Mouse (Mus musculus): Measurements from ENCODE around the gene Acvr1b. TPM values are rescaled to one million over a fixed set of nuclear protein-coding genes. Genes with fewer than 3 reads are reported as not detected.

The Acvr1b gene
- polyA plus RNA-seq, 1 experiment = 3.8 TPM

DNA sequence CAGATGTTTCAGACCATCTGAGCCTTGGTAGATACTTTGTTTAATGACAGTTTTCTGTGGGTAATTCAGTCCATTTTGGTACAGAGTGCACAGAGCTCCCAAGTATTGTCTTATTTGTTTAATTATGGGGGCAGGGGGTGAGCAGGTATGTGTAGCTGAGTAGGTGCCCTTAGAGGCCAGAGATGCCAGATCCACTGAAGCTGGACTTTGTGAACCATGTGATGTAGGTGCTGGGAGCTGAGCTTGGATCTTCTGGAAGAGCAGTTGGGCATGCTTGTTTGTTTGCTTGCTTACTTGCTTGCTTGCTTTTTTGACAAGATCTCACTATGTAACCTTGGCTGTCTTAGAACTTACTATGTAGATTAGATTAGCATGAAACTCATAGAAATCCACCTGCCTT, 23.1 kb downstream of the Acvr1b start:
- H3K4me3 ChIP-seq (ENCODE audit: insufficient read depth, poor library complexity, severe bottlenecking) = no peak overlapping the region
- TF ChIP-seq CTCF (IDR thresholded peaks at IDR 0.05; ENCODE audit: control insufficient read depth, insufficient read depth, insufficient read length) = no peak
- TF ChIP-seq FOSL1 (IDR thresholded peaks at IDR 0.05; ENCODE audit: insufficient read depth, low read length, poor library complexity, severe bottlenecking) = no peak
- TF ChIP-seq MAX (IDR thresholded peaks at IDR 0.05) = no peak
- TF ChIP-seq MYOD1 (IDR thresholded peaks at IDR 0.05; ENCODE audit: control insufficient read depth, insufficient read length, low read depth) = no peak
- no peak for TF ChIP-seq MYOG (IDR thresholded peaks at IDR 0.05; ENCODE audit: control insufficient read depth, extremely low read depth, insufficient read length)
- no peak for TF ChIP-seq CEBPB (IDR thresholded peaks at IDR 0.05; ENCODE audit: low read depth)
- no peak for TF ChIP-seq USF1 (IDR thresholded peaks at IDR 0.05; ENCODE audit: low read depth)
- H3K36me3 ChIP-seq (ENCODE audit: control insufficient read depth, insufficient read depth) = no peaks in the 10 kb centered on the region
- H3K79me3 ChIP-seq (ENCODE audit: low read depth) = no peaks in the 10 kb centered on the region
- H3K27me3 ChIP-seq (ENCODE audit: control insufficient read depth, insufficient read depth, insufficient read length) = no peaks in the 10 kb centered on the region
- H3ac ChIP-seq (ENCODE audit: control insufficient read depth, insufficient read length, low read depth) = no peak overlapping the region
- H3K79me2 ChIP-seq (ENCODE audit: control insufficient read depth, insufficient read depth) = no peaks in the 10 kb centered on the region

GRCm38 (mm10) chr15:101197497-101198179, 23.8 kb downstream of the Acvr1b start:
- Histone ChIP-seq H3K4me3 (ENCODE audit: insufficient read depth, poor library complexity, severe bottlenecking) (no peak overlapping the region), H3ac (ENCODE audit: control insufficient read depth, insufficient read length, low read depth) (no peak overlapping the region), H3K36me3 (ENCODE audit: control insufficient read depth, insufficient read depth) (no peaks in the 10 kb centered on the region), H3K79me3 (ENCODE audit: low read depth) (no peaks in the 10 kb centered on the region), H3K27me3 (ENCODE audit: control insufficient read depth, insufficient read depth, insufficient read length) (no peaks in the 10 kb centered on the region), H3K79me2 (ENCODE audit: control insufficient read depth, insufficient read depth) (no peaks in the 10 kb centered on the region)
- TF ChIP-seq MAX (IDR thresholded peaks at IDR 0.05) = no peak
- TF ChIP-seq CEBPB (IDR thresholded peaks at IDR 0.05; ENCODE audit: low read depth) = no peak
- no peak for TF ChIP-seq MYOD1 (IDR thresholded peaks at IDR 0.05; ENCODE audit: control insufficient read depth, insufficient read length, low read depth)
- TF ChIP-seq FOSL1 (IDR thresholded peaks at IDR 0.05; ENCODE audit: insufficient read depth, low read length, poor library complexity, severe bottlenecking) = no peak
- TF ChIP-seq USF1 (IDR thresholded peaks at IDR 0.05; ENCODE audit: low read depth) = no peak
- no peak for TF ChIP-seq MYOG (IDR thresholded peaks at IDR 0.05; ENCODE audit: control insufficient read depth, extremely low read depth, insufficient read length)
- no peak for TF ChIP-seq CTCF (IDR thresholded peaks at IDR 0.05; ENCODE audit: control insufficient read depth, insufficient read depth, insufficient read length)

DNA sequence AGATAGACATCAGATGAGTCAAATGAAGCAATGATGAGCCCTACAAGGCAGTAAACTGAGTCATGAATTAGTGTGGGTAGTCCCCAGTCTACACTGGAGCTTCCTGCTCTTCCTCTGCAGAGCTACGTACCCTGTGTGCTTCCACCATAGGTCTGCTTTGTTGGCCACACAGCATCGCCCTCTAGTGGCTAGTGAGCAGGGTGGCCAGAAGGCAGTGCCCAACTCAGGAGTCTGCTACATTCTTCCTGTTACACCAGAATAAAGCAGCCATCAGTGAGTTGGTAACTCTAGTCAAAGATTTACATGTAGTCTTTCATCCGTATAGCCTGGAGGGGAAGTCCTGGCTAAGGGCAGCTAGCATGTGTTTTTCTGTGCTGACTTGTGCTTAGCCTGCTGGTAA, 24.4 kb downstream of the Acvr1b start:
- Histone ChIP-seq H3ac (ENCODE audit: control insufficient read depth, insufficient read length, low read depth) (no peak overlapping the region), H3K36me3 (ENCODE audit: control insufficient read depth, insufficient read depth) (no peaks in the 10 kb centered on the region), H3K79me3 (ENCODE audit: low read depth) (no peaks in the 10 kb centered on the region), H3K4me3 (ENCODE audit: insufficient read depth, poor library complexity, severe bottlenecking) (no peak overlapping the region), H3K27me3 (ENCODE audit: control insufficient read depth, insufficient read depth, insufficient read length) (no peaks in the 10 kb centered on the region), H3K79me2 (ENCODE audit: control insufficient read depth, insufficient read depth) (no peaks in the 10 kb centered on the region)
- TF ChIP-seq USF1 (IDR thresholded peaks at IDR 0.05; ENCODE audit: low read depth) (no peak), MYOG (IDR thresholded peaks at IDR 0.05; ENCODE audit: control insufficient read depth, extremely low read depth, insufficient read length) (no peak), CEBPB (IDR thresholded peaks at IDR 0.05; ENCODE audit: low read depth) (no peak), MAX (IDR thresholded peaks at IDR 0.05) (no peak), CTCF (IDR thresholded peaks at IDR 0.05; ENCODE audit: control insufficient read depth, insufficient read depth, insufficient read length) (peak; percentile 96), MYOD1 (IDR thresholded peaks at IDR 0.05; ENCODE audit: control insufficient read depth, insufficient read length, low read depth) (no peak)

DNA sequence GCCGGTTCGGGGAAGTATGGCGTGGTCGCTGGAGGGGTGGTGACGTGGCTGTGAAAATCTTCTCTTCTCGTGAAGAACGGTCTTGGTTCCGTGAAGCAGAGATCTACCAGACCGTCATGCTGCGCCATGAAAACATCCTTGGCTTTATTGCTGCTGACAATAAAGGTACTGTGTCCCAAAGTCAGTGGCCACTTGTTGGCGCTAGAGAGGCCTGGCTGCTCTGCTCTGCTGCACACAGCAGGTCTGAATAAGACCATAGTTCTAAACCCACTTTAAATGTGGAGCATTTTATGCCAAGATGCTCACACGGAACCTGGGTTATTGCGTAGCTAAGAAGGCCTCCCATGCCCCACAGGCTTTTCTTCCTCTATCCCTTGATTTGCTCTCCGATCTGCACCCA, 25.0 kb downstream of the Acvr1b start:
- Histone ChIP-seq H3K79me3 (ENCODE audit: low read depth) (no peaks in the 10 kb centered on the region), H3K4me3 (ENCODE audit: insufficient read depth, poor library complexity, severe bottlenecking) (no peak overlapping the region), H3K79me2 (ENCODE audit: control insufficient read depth, insufficient read depth) (no peaks in the 10 kb centered on the region), H3K27me3 (ENCODE audit: control insufficient read depth, insufficient read depth, insufficient read length) (no peaks in the 10 kb centered on the region), H3K36me3 (ENCODE audit: control insufficient read depth, insufficient read depth) (no peaks in the 10 kb centered on the region), H3ac (ENCODE audit: control insufficient read depth, insufficient read length, low read depth) (no peak overlapping the region)
- TF ChIP-seq FOSL1 (IDR thresholded peaks at IDR 0.05; ENCODE audit: insufficient read depth, low read length, poor library complexity, severe bottlenecking) = no peak
- no peak for TF ChIP-seq MAX (IDR thresholded peaks at IDR 0.05)
- no peak for TF ChIP-seq CEBPB (IDR thresholded peaks at IDR 0.05; ENCODE audit: low read depth)
- TF ChIP-seq USF1 (IDR thresholded peaks at IDR 0.05; ENCODE audit: low read depth) = no peak
- TF ChIP-seq CTCF (IDR thresholded peaks at IDR 0.05; ENCODE audit: control insufficient read depth, insufficient read depth, insufficient read length) = no peak
- no peak for TF ChIP-seq MYOG (IDR thresholded peaks at IDR 0.05; ENCODE audit: control insufficient read depth, extremely low read depth, insufficient read length)
- TF ChIP-seq MYOD1 (IDR thresholded peaks at IDR 0.05; ENCODE audit: control insufficient read depth, insufficient read length, low read depth) = no peak

- no peak overlapping the region for H3ac ChIP-seq (ENCODE audit: control insufficient read depth, insufficient read length, low read depth)
- H3K79me2 ChIP-seq (ENCODE audit: control insufficient read depth, insufficient read depth) = no peaks in the 10 kb centered on the region
- H3K36me3 ChIP-seq (ENCODE audit: control insufficient read depth, insufficient read depth) = peaks cover 2% of the 10 kb centered on the region
- no peaks in the 10 kb centered on the region for H3K27me3 ChIP-seq (ENCODE audit: control insufficient read depth, insufficient read depth, insufficient read length)
- TF ChIP-seq USF1 (IDR thresholded peaks at IDR 0.05; ENCODE audit: low read depth) = no peak
- TF ChIP-seq CEBPB (IDR thresholded peaks at IDR 0.05; ENCODE audit: low read depth) = no peak
- no peak for TF ChIP-seq MAX (IDR thresholded peaks at IDR 0.05)
- no peak for TF ChIP-seq MYOG (IDR thresholded peaks at IDR 0.05; ENCODE audit: control insufficient read depth, extremely low read depth, insufficient read length)
- no peak for TF ChIP-seq CTCF (IDR thresholded peaks at IDR 0.05; ENCODE audit: control insufficient read depth, insufficient read depth, insufficient read length)
- no peak for TF ChIP-seq MYOD1 (IDR thresholded peaks at IDR 0.05; ENCODE audit: control insufficient read depth, insufficient read length, low read depth)
- TF ChIP-seq FOSL1 (IDR thresholded peaks at IDR 0.05; ENCODE audit: insufficient read depth, low read length, poor library complexity, severe bottlenecking) = no peak
- no peak overlapping the region for H3K4me3 ChIP-seq (ENCODE audit: insufficient read depth, poor library complexity, severe bottlenecking)
- H3K79me3 ChIP-seq (ENCODE audit: low read depth) = no peaks in the 10 kb centered on the region
These were observed 27.0 kb downstream of the Acvr1b start for GRCm38 (mm10) chr15:101200777-101201295.

Data from C2C12 (cell line).